Mouse (Mus musculus): ENCODE results near the gene Sigirr. TPM values are rescaled to one million over a fixed set of nuclear protein-coding genes. Genes with fewer than 3 reads are reported as not detected.

The Sigirr gene
- polyA plus RNA-seq, 1 experiment from 2014 or later = 3.3 TPM

DNA sequence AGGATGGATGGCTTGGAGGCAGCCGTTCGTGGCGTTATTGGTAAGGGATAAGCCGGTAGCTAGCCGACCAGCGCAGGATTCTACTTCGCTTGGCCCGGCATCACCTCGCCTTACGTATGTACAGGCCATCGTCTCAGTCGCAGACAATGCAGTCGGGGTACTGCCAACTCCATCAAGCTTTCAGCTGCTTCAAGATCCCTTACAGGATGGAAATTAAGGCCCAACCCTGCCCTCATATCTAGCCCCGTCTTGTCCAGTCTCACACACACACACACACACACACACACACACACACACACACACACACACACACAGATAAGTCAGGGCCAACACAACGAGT is 23.1 kb upstream of the Sigirr start:
- no peaks in the 10 kb centered on the region for H3K27me3 ChIP-seq (replicated peaks)
- H3K4me1 ChIP-seq = peaks cover 5% of the 10 kb centered on the region; the same call in 1 of the 2 replicates
- peak overlapping the region; percentile 63 for H3K4me3 ChIP-seq (replicated peaks)
- no peaks in the 10 kb centered on the region for H3K36me3 ChIP-seq
- ATAC-seq (ENCODE audit: low FRiP score) = peak; percentile 32
- peak overlapping the region; percentile 80 for H3K27ac ChIP-seq (replicated peaks)
- H3K9ac ChIP-seq (replicated peaks) = peak overlapping the region; percentile 67
- H3K4me2 ChIP-seq = peak overlapping the region; percentile 64
- WGBS = 2% methylated on average over 15 of the region's 15 CpGs
- no peaks in the 10 kb centered on the region for H3K9me3 ChIP-seq (replicated peaks)

DNA sequence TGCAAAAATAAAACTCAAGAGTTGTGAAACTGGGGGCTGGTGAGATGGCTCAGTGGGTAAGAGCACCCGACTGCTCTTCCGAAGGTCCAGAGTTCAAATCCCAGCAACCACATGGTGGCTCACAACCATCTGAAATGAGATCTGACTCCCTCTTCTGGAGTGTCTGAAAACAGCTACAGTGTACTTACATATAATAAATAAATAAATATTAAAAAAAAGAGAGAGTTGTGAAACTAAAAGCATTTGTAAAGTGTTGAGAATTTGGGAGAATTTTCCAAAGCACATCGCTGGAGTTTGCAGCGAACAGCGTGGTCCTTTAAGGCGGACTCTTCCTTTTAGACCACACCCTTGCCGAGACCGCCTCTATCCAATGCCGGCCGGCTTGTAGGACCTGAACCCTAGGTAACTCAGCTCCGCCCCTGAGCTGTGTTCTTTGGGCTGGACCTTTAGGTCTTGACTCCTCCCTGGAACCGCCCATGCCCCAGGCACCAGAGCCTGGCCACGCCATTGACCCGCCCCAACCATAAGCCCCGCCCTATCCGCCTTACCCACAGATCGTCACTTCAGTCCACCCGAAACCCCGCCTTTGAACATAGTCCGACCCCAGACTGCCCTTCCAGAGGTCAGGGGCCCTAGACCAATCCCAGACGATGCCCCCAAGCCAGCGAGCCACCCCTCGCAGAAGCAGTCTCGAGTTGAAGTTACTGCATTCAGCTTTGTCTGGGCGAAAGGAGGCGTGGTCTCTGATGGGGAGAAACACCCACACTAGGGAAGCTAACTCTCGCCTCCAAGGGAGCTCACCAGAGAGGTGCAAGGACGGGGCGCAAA is 22.5 kb upstream of the Sigirr start:
- Histone ChIP-seq H3K4me1 (peaks cover 5% of the 10 kb centered on the region; the same call in 1 of the 2 replicates), H3K9ac (replicated peaks) (peak overlapping the region; percentile 67), H3K27ac (replicated peaks) (peak overlapping the region; percentile 80), H3K9me3 (replicated peaks) (no peaks in the 10 kb centered on the region), H3K4me2 (peak overlapping the region; percentile 64), H3K4me3 (replicated peaks) (peak overlapping the region; percentile 63), H3K27me3 (replicated peaks) (peaks cover 5% of the 10 kb centered on the region; the same call in 1 of the 2 replicates), H3K36me3 (no peaks in the 10 kb centered on the region)
- WGBS = 2% methylated on average over 29 of the region's 29 CpGs
- ATAC-seq (ENCODE audit: low FRiP score) = peak; percentile 97

DNA sequence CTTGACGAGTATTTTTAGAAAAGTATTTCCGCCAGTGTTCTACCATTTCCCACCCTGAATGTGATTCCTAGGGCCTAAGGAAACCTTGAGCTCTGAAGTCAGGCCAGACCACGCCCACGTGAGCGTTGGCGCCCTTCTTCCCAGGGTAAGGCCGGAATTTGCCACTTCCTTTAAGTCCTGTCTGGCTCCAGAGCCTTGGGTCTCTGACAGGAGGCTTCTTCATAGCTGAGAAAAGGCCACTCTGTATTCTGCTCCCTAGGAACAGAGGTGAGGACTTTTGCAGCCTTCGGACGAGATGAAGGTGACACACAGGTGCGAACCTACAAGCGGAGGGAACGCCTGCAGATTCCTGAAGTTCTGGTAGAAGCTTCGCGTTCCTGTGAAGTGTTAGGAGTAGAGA is 21.9 kb upstream of the Sigirr start, which contains the start of gene Ptdss2:
Gene Ptdss2 (plus strand): TSS at position 138 of the 400 bp plus-strand sequence.
- peak within 1 kb of the TSS; percentile 67 for H3K9ac ChIP-seq (replicated peaks)
- no peak for ATAC-seq (ENCODE audit: low FRiP score)
- H3K27me3 ChIP-seq (replicated peaks) = peaks cover 10% of the 10 kb centered on the region; the same call in 1 of the 2 replicates
- 49% methylated on average over 14 of the region's 14 CpGs for WGBS
- H3K4me1 ChIP-seq = peaks cover 5% of the 10 kb centered on the region; the same call in 1 of the 2 replicates
- H3K9me3 ChIP-seq (replicated peaks) = no peaks in the 10 kb centered on the region
- peak within 1 kb of the TSS; percentile 63 for H3K4me3 ChIP-seq (replicated peaks)
- peak within 1 kb of the TSS; percentile 80 for H3K27ac ChIP-seq (replicated peaks)
- H3K4me2 ChIP-seq = peak within 1 kb of the TSS; percentile 64
- no peaks in the 10 kb centered on the region for H3K36me3 ChIP-seq

DNA sequence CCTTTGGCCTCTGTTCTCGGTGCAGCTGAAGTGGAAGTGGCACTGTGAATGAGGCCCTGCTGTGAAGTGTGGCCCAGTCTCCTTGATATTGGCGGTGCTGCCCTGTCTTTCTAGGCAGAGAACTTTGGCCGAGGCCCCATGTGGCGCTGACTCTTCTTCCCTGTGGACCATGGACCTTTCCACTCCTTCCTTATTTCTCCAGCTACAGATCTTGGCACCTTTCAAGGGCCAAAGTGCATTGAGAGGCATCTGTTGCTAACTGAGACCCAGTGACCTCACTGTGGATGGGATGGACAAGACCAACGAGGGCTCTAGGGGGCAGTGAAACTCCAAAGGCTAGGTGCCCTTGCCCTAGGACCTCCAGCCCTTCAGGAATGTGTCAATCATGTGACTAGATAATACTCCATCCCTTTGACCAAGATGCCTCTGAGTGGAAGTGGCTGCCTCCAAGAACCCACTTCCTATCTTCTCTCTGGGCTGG is 20.7 kb upstream of the Sigirr start:
- ATAC-seq (ENCODE audit: low FRiP score) = no peak
- Histone ChIP-seq H3K36me3 (no peaks in the 10 kb centered on the region), H3K9ac (replicated peaks) (no peak overlapping the region), H3K4me1 (peaks cover 5% of the 10 kb centered on the region; the same call in 1 of the 2 replicates), H3K9me3 (replicated peaks) (no peaks in the 10 kb centered on the region), H3K27me3 (replicated peaks) (peaks cover 10% of the 10 kb centered on the region; the same call in 1 of the 2 replicates), H3K4me2 (no peak overlapping the region), H3K27ac (replicated peaks) (no peak overlapping the region), H3K4me3 (replicated peaks) (no peak overlapping the region)
- WGBS = 83% methylated on average over 5 of the region's 5 CpGs

DNA sequence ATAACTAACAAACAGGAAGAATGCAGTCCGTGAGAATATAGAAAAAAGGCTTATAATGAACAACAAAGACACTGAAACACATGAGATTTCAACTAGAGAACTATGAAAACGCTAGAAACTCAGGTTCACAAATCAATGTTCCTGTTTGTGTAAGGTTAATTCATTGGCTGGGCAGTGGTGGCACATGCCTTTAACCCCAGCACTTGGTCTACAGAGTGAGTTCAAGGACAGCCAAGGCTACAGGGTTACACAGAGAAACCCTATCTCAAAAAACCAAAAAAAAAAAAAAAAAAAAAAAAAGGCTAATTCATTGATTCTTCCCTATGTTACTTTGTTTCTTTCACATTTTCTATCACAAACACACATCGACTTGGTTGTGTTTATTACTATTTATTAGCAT is 20.2 kb upstream of the Sigirr start:
- no peak overlapping the region for H3K4me3 ChIP-seq (replicated peaks)
- no peaks in the 10 kb centered on the region for H3K36me3 ChIP-seq
- no peak overlapping the region for H3K27ac ChIP-seq (replicated peaks)
- no peak for ATAC-seq (ENCODE audit: low FRiP score)
- peaks cover 5% of the 10 kb centered on the region; the same call in 1 of the 2 replicates for H3K4me1 ChIP-seq
- no peaks in the 10 kb centered on the region for H3K9me3 ChIP-seq (replicated peaks)
- H3K9ac ChIP-seq (replicated peaks) = no peak overlapping the region
- H3K4me2 ChIP-seq = no peak overlapping the region
- WGBS = 88% methylated on average over 3 of the region's 3 CpGs
- H3K27me3 ChIP-seq (replicated peaks) = peaks cover 10% of the 10 kb centered on the region; the same call in 1 of the 2 replicates

DNA sequence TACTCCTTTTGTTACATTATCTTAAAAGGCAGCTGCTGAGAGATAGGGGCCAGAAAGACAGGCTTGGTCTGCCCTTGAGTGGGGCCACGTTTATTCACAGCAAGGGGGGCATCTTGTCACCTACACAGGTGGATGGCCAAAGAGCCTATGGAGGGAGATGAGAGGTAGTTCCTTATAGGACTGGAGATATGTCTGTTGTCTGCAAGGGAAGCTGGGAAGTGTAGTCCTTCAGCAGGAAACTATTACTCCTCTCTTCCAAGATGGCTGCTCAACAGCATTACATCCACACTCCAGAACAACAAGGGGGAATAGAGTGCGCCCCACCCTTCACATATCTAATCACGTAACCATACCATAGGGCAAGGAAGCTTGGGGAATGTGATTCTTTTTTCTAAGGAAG is 19.1 kb upstream of the Sigirr start:
- Histone ChIP-seq H3K4me2 (no peak overlapping the region), H3K9me3 (replicated peaks) (no peaks in the 10 kb centered on the region), H3K4me3 (replicated peaks) (no peak overlapping the region), H3K27ac (replicated peaks) (no peak overlapping the region), H3K4me1 (peaks cover 5% of the 10 kb centered on the region; the same call in 1 of the 2 replicates), H3K36me3 (no peaks in the 10 kb centered on the region), H3K27me3 (replicated peaks) (peaks cover 10% of the 10 kb centered on the region; the same call in 1 of the 2 replicates), H3K9ac (replicated peaks) (no peak overlapping the region)
- no peak for ATAC-seq (ENCODE audit: low FRiP score)
- WGBS = 74% methylated on average over 3 of the region's 3 CpGs

DNA sequence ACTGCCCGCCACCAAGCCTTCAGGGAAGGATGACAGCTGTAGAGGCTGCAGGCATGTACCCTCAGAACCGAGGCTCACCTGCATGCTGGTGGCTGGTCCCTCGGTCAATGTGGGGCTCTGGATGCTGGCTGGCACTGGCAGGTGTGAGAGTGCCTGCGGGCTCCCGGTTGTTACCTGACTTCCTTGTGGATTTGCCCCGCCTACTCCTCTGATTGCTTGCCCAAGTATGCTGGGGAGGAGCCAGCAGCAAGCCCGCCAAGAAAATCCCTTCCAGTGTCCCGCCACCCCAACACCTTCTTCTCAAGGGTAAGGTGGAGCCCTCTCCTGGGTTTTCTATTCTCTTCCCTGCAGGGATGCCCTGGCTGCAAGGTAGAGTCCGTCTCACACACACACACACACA is 17.3 kb upstream of the Sigirr start, which contains the start of gene Ano9:
Gene Ano9 (minus strand): TSS at position 171 of the 400 bp plus-strand sequence.
- 17% methylated on average over 9 of the region's 9 CpGs for WGBS

DNA sequence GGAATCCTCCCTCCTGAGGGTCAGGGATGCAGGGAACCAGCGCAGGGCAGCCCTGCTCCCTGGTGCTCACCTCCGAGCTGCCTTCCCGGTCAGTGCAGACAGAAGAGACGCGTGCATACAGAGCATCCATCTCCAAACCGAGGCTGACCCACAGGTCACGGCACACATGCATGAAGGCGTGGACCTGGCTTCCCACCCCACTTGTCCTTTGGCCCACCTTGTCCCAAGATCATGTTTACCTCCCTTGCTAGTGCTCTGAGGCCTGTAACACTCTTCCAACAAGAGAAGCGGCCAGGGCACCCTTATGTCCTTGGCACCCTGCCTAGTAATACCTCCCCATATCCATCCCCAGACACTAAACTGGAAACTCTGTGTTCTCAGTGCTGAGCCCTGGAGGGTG is 15.5 kb upstream of the Sigirr start:
- H3K36me3 ChIP-seq = no peaks in the 10 kb centered on the region
- H3K9ac ChIP-seq (replicated peaks) = no peak overlapping the region
- no peaks in the 10 kb centered on the region for H3K9me3 ChIP-seq (replicated peaks)
- H3K4me3 ChIP-seq (replicated peaks) = no peak overlapping the region
- ATAC-seq (ENCODE audit: low FRiP score) = no peak
- peaks cover 10% of the 10 kb centered on the region; the same call in 1 of the 2 replicates for H3K27me3 ChIP-seq (replicated peaks)
- 91% methylated on average over 9 of the region's 9 CpGs for WGBS
- H3K27ac ChIP-seq (replicated peaks) = no peak overlapping the region
- H3K4me1 ChIP-seq = no peaks in the 10 kb centered on the region
- H3K4me2 ChIP-seq = no peak overlapping the region

More for the DNA sequence above, 17.3 kb upstream of the Sigirr start, which contains the start of gene Ano9:
- Histone ChIP-seq H3K36me3 (no peaks in the 10 kb centered on the region), H3K4me3 (replicated peaks) (no peak within 1 kb of the TSS), H3K27ac (replicated peaks) (no peak within 1 kb of the TSS), H3K4me1 (no peaks in the 10 kb centered on the region), H3K9me3 (replicated peaks) (no peaks in the 10 kb centered on the region), H3K4me2 (0 out of 2 replicates have a peak within 1 kb of the TSS, but pooled peaks have one; percentile 9), H3K9ac (replicated peaks) (no peak within 1 kb of the TSS), H3K27me3 (replicated peaks) (peaks cover 10% of the 10 kb centered on the region; the same call in 1 of the 2 replicates)
- ATAC-seq (ENCODE audit: low FRiP score) = no peak

DNA sequence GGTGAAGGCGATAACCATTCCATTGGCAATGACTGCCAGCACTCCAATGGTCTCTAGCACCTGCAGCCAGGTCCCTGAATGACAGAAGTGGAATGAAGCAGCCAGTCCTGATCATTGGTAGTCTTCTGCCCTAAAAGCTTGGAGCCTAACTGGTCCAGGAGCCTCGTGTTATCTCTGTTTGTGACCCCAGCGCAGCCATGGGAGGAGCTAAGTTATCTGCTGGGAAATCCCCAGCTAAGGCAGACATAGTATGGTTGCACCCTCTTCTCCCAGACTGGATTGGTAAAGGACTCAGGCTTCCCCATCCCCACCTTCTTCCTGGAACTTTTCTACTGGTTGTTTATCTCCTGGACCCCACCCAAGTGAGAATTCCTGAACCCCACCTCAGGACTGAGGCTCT is 2.8 kb upstream of the Sigirr start:
- Histone ChIP-seq H3K36me3 (no peaks in the 10 kb centered on the region), H3K27me3 (replicated peaks) (peaks cover 49% of the 10 kb centered on the region), H3K4me1 (peaks cover 13% of the 10 kb centered on the region), H3K27ac (replicated peaks) (no peak overlapping the region), H3K9ac (replicated peaks) (no peak overlapping the region), H3K9me3 (replicated peaks) (no peaks in the 10 kb centered on the region), H3K4me2 (no peak overlapping the region), H3K4me3 (replicated peaks) (no peak overlapping the region)
- WGBS = 71% methylated on average over 3 of the region's 3 CpGs
- no peak for ATAC-seq (ENCODE audit: low FRiP score)

DNA sequence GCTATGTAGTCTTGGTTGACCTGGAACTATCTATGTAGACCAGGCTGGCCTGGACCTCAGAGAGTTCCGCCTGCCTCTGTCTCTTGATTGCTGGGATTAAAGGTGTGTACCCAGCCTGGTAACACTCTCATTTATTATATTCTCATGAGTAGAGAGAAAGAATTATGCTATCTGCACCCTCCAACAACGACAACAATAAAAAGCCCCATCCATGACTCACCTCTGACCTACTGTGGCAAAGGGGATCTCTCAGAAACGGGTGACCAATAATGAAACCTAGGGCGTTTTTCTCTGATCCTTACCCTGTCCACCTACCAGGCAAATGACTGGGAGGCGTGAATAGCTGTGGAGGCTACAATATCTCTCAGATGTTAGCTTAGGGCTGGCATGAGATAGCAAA is 3.2 kb downstream of the Sigirr start:
- peaks cover 55% of the 10 kb centered on the region for H3K27me3 ChIP-seq (replicated peaks)
- H3K9me3 ChIP-seq (replicated peaks) = no peaks in the 10 kb centered on the region
- H3K9ac ChIP-seq (replicated peaks) = no peak overlapping the region
- 77% methylated on average over 5 of the region's 5 CpGs for WGBS
- no peak for ATAC-seq (ENCODE audit: low FRiP score)
- no peak overlapping the region for H3K27ac ChIP-seq (replicated peaks)
- H3K36me3 ChIP-seq = no peaks in the 10 kb centered on the region
- peaks cover 18% of the 10 kb centered on the region for H3K4me1 ChIP-seq
- no peak overlapping the region for H3K4me2 ChIP-seq
- H3K4me3 ChIP-seq (replicated peaks) = no peak overlapping the region

DNA sequence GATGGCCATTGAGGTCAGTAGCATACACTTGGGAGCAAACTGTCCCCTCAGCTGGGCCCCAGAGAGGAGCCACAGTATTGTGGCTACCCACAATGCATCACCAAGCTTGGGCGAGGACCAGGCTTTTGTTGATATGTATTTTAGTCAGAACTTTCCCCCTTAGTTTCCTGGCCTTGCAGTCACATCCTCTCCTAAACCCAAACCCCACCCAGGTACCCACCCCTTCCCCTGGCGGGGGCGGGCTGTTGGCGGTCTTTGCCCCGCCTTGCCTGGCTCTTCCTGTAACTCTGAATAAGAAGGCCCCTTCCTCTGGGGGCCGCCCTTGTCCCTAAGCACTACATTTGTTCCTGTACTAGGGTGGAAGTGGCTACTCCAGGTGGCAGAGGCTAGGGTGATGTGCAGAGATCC is 3.7 kb downstream of the Sigirr start:
- Histone ChIP-seq H3K4me1 (peaks cover 19% of the 10 kb centered on the region), H3K9me3 (replicated peaks) (no peaks in the 10 kb centered on the region), H3K36me3 (no peaks in the 10 kb centered on the region), H3K4me2 (0 out of 2 replicates have a peak overlapping the region, but pooled peaks have one; percentile 6), H3K27me3 (replicated peaks) (peaks cover 49% of the 10 kb centered on the region), H3K4me3 (replicated peaks) (no peak overlapping the region), H3K27ac (replicated peaks) (no peak overlapping the region), H3K9ac (replicated peaks) (no peak overlapping the region)
- 50% methylated on average over 6 of the region's 6 CpGs for WGBS
- no peak for ATAC-seq (ENCODE audit: low FRiP score)

DNA sequence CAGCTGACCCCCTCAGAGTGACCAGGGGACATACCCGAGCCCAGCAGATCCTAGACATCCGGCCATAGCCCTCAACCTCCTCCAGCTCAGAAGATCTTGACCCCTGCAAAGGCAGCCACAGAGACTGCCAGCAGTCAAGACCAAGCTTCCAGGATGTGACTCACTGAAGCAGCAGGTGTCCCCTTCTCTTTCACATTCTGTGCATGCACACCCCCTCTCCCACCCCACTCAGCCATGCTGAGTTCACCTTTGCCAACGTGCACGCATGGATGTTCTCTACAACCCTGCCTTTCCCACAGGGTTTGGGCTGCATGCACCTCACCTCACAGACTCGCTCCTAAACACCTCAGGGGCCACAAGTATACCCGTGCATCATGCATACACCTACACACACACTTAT is 4.4 kb downstream of the Sigirr start:
- Histone ChIP-seq H3K4me2 (0 out of 2 replicates have a peak overlapping the region, but pooled peaks have one; percentile 6), H3K9ac (replicated peaks) (no peak overlapping the region), H3K36me3 (no peaks in the 10 kb centered on the region), H3K4me3 (replicated peaks) (no peak overlapping the region), H3K27ac (replicated peaks) (no peak overlapping the region), H3K9me3 (replicated peaks) (no peaks in the 10 kb centered on the region), H3K4me1 (peaks cover 19% of the 10 kb centered on the region), H3K27me3 (replicated peaks) (peaks cover 43% of the 10 kb centered on the region)
- 82% methylated on average over 6 of the region's 6 CpGs for WGBS
- no peak for ATAC-seq (ENCODE audit: low FRiP score)
